Mouse (Mus musculus): ENCODE data around the gene Mast1.

Mast1 gene

GRCm38 (mm10) chr8:84973803-84974542 lies 36.8 kb upstream of the Mast1 start:
- DNase-seq (ENCODE audit: low spot score in 2 of 2): peak in 1 of 2 experiments; percentile 34

- no peak for DNase-seq (ENCODE audit: low spot score in 2 of 2)
Observed at GRCm38 (mm10) chr8:84973079-84973478, 35.9 kb upstream of the Mast1 start.

- DNase-seq (ENCODE audit: low spot score in 2 of 2): peak in 1 of 2 experiments; percentile 4
Observed at GRCm38 (mm10) chr8:84970913-84971312, 33.8 kb upstream of the Mast1 start.

GRCm38 (mm10) chr8:84970135-84970790 lies 33.1 kb upstream of the Mast1 start:
- peak in 1 of 2 experiments; percentile 9 for DNase-seq (ENCODE audit: low spot score in 2 of 2)

- DNase-seq (ENCODE audit: low spot score in 2 of 2): peak; percentile 51 to 67
Observed at GRCm38 (mm10) chr8:84969241-84970134, 32.3 kb upstream of the Mast1 start, which contains the start of the genes Gm49661, Prdx2 and Rnaseh2a. TSS of gene Gm49661 (minus strand) at chr8:84969433. TSS of gene Prdx2 (plus strand) at chr8:84969587. TSS of gene Rnaseh2a (minus strand) at chr8:84969767.

GRCm38 (mm10) chr8:84968650-84969049 lies 31.5 kb upstream of the Mast1 start:
- DNase-seq (ENCODE audit: low spot score in 2 of 2): no peak

GRCm38 (mm10) chr8:84967532-84968304 lies 30.6 kb upstream of the Mast1 start:
- peak in 1 of 2 experiments; percentile 11 for DNase-seq (ENCODE audit: low spot score in 2 of 2)

GRCm38 (mm10) chr8:84966603-84967002 lies 29.4 kb upstream of the Mast1 start:
- peak in 1 of 2 experiments; percentile 5 for DNase-seq (ENCODE audit: low spot score in 2 of 2)

GRCm38 (mm10) chr8:84965731-84966291 lies 28.7 kb upstream of the Mast1 start:
- peak; percentile 91 for DNase-seq (ENCODE audit: low spot score in 2 of 2)

- no peak for DNase-seq (ENCODE audit: low spot score in 2 of 2)
Observed at GRCm38 (mm10) chr8:84963952-84964351, 26.8 kb upstream of the Mast1 start.

GRCm38 (mm10) chr8:84959811-84960210 lies 22.7 kb upstream of the Mast1 start:
- no peak for DNase-seq (ENCODE audit: low spot score in 2 of 2)

GRCm38 (mm10) chr8:84956768-84957167 lies 19.6 kb upstream of the Mast1 start:
- DNase-seq (ENCODE audit: low spot score in 2 of 2): peak in 1 of 2 experiments; percentile 69

GRCm38 (mm10) chr8:84952612-84953255 lies 15.6 kb upstream of the Mast1 start:
- DNase-seq (ENCODE audit: low spot score in 2 of 2): no peak

GRCm38 (mm10) chr8:84949753-84950152 lies 12.6 kb upstream of the Mast1 start:
- DNase-seq (ENCODE audit: low spot score in 2 of 2): no peak

GRCm38 (mm10) chr8:84947241-84947545 lies 10.0 kb upstream of the Mast1 start:
- DNase-seq (ENCODE audit: low spot score in 2 of 2): no peak

GRCm38 (mm10) chr8:84946528-84947240 lies 9.5 kb upstream of the Mast1 start, which contains the start of gene Rtbdn:
TSS of gene Rtbdn (plus strand) at chr8:84946991.
- no peak for DNase-seq (ENCODE audit: low spot score in 2 of 2)

GRCm38 (mm10) chr8:84945633-84946527 lies 8.7 kb upstream of the Mast1 start:
- DNase-seq (ENCODE audit: low spot score in 2 of 2): no peak

GRCm38 (mm10) chr8:84945235-84945632 lies 8.1 kb upstream of the Mast1 start:
- DNase-seq (ENCODE audit: low spot score in 2 of 2): peak; percentile 65 to 75

Data from frontal cortex, postnatal 14 days (tissue).